Mouse (Mus musculus) cerebellum, postnatal 36 days (tissue): ENCODE measurements at regions not wholly inside any gene's neighbourhood (a gene's known extent, or its start where the extent isn't known, plus 50 kb on each side); places are given as distances from the start of the nearest gene placed in this dataset.

Source experiments
- DNase-seq, 2 experiments: peaks; one replicate each; pipeline ENCODE4 v3.0.0; 2021 to 2022; ENCODE audit warnings: mixed read lengths in 2 of 2

DNA sequence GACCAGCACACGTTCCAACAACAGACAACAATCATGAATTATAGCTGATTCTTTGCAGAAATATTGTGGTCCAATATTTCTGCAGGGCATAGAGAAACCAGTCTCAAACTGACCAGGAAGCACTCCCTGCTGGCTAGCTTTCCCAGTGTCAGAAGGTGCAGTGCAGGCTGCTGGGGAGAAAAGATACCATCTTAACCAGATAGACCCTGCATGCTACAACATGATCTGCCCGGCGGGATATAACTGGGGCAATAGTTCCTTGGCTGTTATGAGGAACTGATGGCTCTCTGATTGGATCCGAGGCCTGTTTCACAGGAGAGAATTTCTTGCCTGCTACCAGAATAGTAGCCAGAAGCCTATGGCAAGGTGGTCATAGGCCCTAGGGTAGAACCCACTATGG lies 86.9 kb upstream of the Prok2 start:
- DNase-seq, result no peak

DNA sequence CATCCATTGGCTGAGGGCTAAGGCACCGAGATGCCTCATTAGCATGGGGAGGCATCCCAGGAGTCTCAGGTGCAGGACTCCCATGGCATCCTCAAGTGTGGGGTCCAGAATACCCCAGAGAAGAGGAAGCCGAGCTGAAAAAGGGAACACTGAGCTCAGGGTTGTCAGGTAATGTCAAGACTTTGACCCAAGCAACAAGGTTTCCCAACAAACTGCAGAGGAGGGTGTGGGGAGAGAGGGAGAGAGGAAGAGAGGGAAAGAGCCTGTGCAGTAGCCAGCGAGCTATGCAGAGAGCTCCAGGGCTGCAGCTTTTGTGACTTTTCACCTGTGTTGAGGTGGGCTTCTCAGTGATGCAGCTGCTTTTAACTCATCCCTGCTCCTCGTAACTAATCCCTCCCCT lies 85.7 kb upstream of the Prok2 start:
- no peak for DNase-seq

- peak in 1 of 2 experiments; percentile 5 for DNase-seq
Measured at GRCm38 (mm10) chr6:99810974-99811798, 85.0 kb upstream of the Prok2 start.

GRCm38 (mm10) chr6:99804905-99805245 lies 78.7 kb upstream of the Prok2 start:
- no peak for DNase-seq

- DNase-seq, result peak; percentile 92 to 97
Measured at GRCm38 (mm10) chr6:99803983-99804904, 78.1 kb upstream of the Prok2 start.

- no peak for DNase-seq
Measured at GRCm38 (mm10) chr6:99800919-99801318, 74.7 kb upstream of the Prok2 start.

DNA sequence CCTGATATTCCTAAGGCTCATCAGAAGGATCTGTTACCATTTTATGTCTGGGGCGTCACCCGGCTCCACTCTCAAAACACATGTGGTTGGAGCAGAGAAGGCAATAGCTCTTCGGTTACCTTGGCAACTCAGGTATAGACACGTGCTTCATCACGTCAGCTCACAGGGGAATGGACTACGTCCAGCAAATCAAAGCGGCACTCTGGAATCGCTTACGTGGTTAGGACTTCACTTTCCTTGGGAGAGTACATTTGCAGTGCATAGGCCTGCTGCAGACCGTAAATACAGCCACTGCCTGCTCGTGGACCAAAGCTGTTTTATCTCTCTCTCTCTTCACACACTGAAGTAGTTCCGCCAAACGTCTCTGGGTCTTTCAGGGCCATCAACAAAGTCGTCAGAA lies 74.1 kb upstream of the Prok2 start:
- no peak for DNase-seq

DNA sequence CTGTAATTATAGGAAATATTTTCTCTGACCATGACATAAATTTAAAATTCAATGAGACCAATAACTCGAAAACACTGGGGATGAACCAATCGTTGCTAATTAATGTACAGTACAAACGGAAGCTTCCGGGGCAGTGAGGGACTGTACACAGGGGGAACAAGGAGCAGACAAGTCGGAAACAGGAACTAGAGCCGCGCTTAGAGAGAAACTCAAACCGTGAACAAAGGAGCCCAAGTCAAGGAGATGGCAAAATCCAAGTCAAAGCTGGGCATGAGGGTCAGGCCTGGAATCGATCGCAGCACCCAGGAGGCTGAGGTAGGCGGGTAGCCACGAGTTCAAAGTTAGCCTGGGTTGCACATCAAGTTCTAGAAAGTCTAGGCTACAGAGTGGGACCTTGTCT lies 70.2 kb upstream of the Prok2 start:
- DNase-seq, result no peak

DNA sequence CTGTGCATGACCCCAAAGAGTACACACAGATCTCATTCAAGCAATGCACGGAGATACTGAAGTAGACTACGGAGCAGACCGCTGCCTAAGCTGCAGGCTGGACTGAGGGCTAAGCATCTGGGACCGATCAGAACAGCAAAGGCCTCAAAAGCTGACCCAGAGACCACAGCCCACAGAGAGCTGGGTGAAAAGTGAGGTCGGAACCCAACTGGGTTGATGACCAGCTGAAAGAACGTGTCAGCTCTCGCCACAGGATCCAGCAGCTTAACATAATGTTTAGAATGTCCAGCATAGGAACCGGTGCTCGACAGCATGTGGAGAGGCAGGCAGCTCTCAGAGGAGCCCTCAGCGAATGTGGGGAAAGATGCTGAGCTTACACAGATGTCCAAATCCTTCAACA lies 67.4 kb upstream of the Prok2 start:
- no peak for DNase-seq

- no peak for DNase-seq
Measured at GRCm38 (mm10) chr6:99792353-99792752, 66.2 kb upstream of the Prok2 start.

DNA sequence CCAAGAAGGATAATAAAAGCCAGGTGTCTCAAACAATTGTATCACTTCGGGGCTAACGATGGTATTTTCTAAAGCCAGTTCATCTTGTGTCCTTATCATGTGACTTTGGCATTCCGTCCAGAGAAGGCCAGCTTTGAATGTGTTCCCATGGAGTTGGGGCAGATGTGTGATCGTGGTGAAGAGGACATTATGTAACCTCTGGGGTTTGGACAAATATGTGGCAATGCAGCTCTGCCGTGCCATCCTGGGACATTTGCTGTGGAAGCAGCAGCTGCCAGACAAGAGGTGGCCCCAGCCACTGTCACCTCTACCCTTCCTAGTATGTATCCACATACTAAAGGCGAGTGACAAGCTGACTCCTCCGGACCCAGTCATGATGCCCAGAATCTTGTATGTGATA lies 60.8 kb upstream of the Prok2 start:
- no peak for DNase-seq

DNA sequence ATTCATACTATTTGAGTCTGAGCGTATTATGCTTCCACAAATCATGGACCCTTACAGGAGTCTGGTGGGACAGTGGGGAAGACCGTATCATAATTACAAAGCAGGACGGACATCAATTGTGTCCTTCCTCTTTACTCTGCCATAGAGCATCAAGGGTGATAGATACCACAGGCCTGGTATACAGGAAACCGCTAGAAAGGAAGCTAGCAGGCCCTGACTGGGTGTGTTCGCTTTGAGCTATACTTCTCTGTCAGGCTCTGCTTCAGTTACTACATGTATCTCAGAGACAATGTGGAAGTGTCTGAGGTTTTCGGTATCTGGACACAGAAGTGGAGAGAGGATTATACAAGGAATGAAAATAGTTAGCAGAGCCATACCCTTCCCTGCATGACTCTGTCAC lies 59.0 kb upstream of the Prok2 start:
- no peak for DNase-seq

GRCm38 (mm10) chr6:99784804-99785203 lies 58.6 kb upstream of the Prok2 start:
- no peak for DNase-seq

GRCm38 (mm10) chr6:99784285-99784684 lies 58.1 kb upstream of the Prok2 start:
- DNase-seq, result no peak

DNA sequence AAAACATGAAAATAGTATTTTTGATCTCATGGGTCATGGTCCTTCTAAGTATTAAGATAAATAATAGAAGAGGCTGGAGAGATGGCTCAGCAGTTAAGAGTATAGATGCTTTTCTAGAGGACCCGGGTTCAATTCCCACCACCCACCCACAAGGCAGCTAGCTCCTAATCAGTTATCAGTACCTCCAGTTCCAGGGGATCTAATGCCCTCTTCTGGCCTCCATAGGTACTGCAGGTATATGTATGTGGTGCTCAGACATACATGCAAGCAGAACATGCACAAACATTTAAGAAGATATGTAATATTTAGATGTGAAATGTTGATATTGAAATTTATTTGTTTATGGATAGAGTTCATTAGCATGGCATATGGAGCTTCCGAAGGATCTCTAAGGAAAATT lies 56.8 kb upstream of the Prok2 start:
- peak in 1 of 2 experiments; percentile 21 for DNase-seq
